Mouse (Mus musculus) myocyte (in vitro differentiated cells): ENCODE data around the gene Pdcd4.

Experiments used
- MAX ChIP-seq: IDR thresholded peaks from one replicate; pipeline ENCODE4 v1.6.1; 2011; ENCODE audit warnings: low read depth, mild to moderate bottlenecking, control low read depth
- MYOG ChIP-seq, 3 experiments: IDR thresholded peaks; one replicate each; pipeline ENCODE4 v1.6.1; 2011; ENCODE audit warnings: control low read depth in 2 of 3, low read depth in 2 of 3, mild to moderate bottlenecking in 2 of 3; ENCODE audit not compliant: insufficient read length in 2 of 3, control insufficient read depth in 1 of 3, insufficient read depth in 1 of 3

DNA sequence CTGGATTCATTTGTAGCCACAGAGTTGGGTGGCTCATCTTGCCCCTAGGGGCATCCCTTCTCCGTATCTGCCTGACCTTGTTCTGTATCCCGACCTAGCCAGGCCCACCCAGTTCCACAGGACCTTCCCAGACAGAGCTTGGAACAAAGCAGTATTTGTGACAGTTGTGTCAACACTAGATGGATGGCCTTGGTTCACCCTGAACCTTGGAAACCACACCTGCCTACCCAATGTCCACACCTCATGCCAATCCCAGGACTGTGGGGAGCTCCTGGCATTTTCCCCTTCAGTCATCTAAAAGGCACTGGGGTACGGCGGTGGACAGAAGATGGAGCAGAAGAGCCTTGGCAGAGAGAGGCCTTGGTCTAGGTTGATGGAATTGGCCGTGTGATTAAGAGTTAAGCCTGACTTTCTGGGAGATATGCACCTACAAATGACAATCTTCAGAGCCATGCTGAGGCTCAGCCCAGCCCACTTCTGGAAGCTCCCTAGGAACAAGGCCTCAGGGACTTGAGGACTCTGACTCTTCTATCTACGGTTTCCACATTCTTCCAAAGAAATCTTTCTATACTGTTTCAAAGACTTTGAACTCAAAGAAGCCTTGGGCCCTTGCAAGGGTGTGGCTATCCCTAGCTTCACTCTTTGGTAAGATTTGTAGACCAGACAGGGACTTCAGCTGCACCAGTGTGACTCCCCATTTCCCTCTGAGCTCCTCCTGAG is 18.9 kb upstream of the Pdcd4 start:
- TF ChIP-seq MAX (no peak), MYOG (IDR thresholded peaks at IDR 0.05; ENCODE audit: control insufficient read depth in 1 of 3, insufficient read depth in 1 of 3, insufficient read length in 2 of 3, low read depth in 2 of 3) (no peak)
